Mouse (Mus musculus) midbrain, embryonic 12.5 days (tissue): Measurements from ENCODE around the gene Cnot6. TPM values are rescaled to one million over a fixed set of nuclear protein-coding genes. Genes with fewer than 3 reads are reported as not detected.

Source experiments
- ATAC-seq: fragments of 200-750 bp; cut with Nextera tagmentation; 2 replicates; pipeline ENCODE4 v1.8.0; 2017; ENCODE audit warnings: low read depth, moderate TSS enrichment, moderate library complexity; ENCODE audit not compliant: low FRiP score
- H3K27ac ChIP-seq: fragments of 300-500 bp; sonication (generic); replicated peaks from 2 replicates; pipeline ENCODE4 v1.5.1; 2016; ENCODE audit warnings: mild to moderate bottlenecking
- H3K27me3 ChIP-seq: fragments of 300-500 bp; sonication (generic); 2 replicates; pipeline ENCODE4 v1.6.1; 2016; ENCODE audit warnings: mild to moderate bottlenecking
- H3K36me3 ChIP-seq: fragments of 300-500 bp; sonication (generic); 2 replicates; pipeline ENCODE4 v1.6.1; 2016
- H3K4me1 ChIP-seq: fragments of 300-500 bp; sonication (generic); 2 replicates; pipeline ENCODE4 v1.6.1; 2016
- H3K4me2 ChIP-seq: fragments of 300-500 bp; sonication (generic); replicated peaks from 2 replicates; pipeline ENCODE4 v1.6.1; 2016; ENCODE audit warnings: mild to moderate bottlenecking, moderate library complexity
- H3K4me3 ChIP-seq: fragments of 300-500 bp; sonication (generic); 2 replicates; pipeline ENCODE4 v1.5.1; 2016; ENCODE audit warnings: mild to moderate bottlenecking
- H3K9ac ChIP-seq: fragments of 300-500 bp; sonication (generic); replicated peaks from 2 replicates; pipeline ENCODE4 v1.6.1; 2016; ENCODE audit warnings: mild to moderate bottlenecking, moderate library complexity
- H3K9me3 ChIP-seq: fragments of 300-500 bp; sonication (generic); 2 replicates; pipeline ENCODE4 v1.6.1; 2016; ENCODE audit warnings: mild to moderate bottlenecking
- WGBS: fragments of 180-500 bp; shearing (Covaris S2); methylation state at CpG from one replicate; pipeline ENCODE4 v1.1.7; 2016; 5-methylcytosine and 5-hydroxymethylcytosine counted together
- polyA plus RNA-seq: library from polyadenylated mRNA; unstranded; fragments of >200 nt; fragmentation: Nextera tagmentation; extraction: Ambion mirVana; gene quantifications from 2 replicates; pipeline ENCODE4 v1.2.1, GENCODE M21; 2016

The Cnot6 gene
- 93.4 and 99.8 TPM in 2 replicates for polyA plus RNA-seq

- peak within 1 kb of the TSS; percentile 98 for H3K9ac ChIP-seq
- H3K36me3 ChIP-seq, result no peaks in the 10 kb centered on the region
- no peaks in the 10 kb centered on the region for H3K9me3 ChIP-seq
- peak; percentile 97 for ATAC-seq
- 1% methylated on average over 64 of the region's 65 CpGs for WGBS
- H3K4me1 ChIP-seq, result peaks cover 37% of the 10 kb centered on the region
- H3K4me2 ChIP-seq, result peak within 1 kb of the TSS; percentile 72
- H3K27ac ChIP-seq, result peak within 1 kb of the TSS; percentile 96
- no peaks in the 10 kb centered on the region for H3K27me3 ChIP-seq
- H3K4me3 ChIP-seq, result peak within 1 kb of the TSS; percentile 97
Observed at GRCm38 (mm10) chr11:49712555-49713335, at the start of gene Cnot6. TSS of gene Cnot6 (minus strand) at chr11:49712723.

- H3K27ac ChIP-seq, result no peak overlapping the region
- H3K9ac ChIP-seq, result no peak overlapping the region
- 88% methylated on average over 5 of the region's 5 CpGs for WGBS
- no peaks in the 10 kb centered on the region for H3K36me3 ChIP-seq
- peaks cover 13% of the 10 kb centered on the region; the same call in 1 of the 2 replicates for H3K4me1 ChIP-seq
- H3K4me3 ChIP-seq, result no peak overlapping the region
- no peaks in the 10 kb centered on the region for H3K9me3 ChIP-seq
- H3K27me3 ChIP-seq, result no peaks in the 10 kb centered on the region
- H3K4me2 ChIP-seq, result no peak overlapping the region
- ATAC-seq, result no peak
Observed at GRCm38 (mm10) chr11:49761130-49761529, 48.6 kb upstream of the Cnot6 start.

GRCm38 (mm10) chr11:49758096-49758495, 45.6 kb upstream of the Cnot6 start:
- no peak overlapping the region for H3K27ac ChIP-seq
- H3K27me3 ChIP-seq, result no peaks in the 10 kb centered on the region
- no peaks in the 10 kb centered on the region for H3K4me1 ChIP-seq
- 94% methylated on average over 3 of the region's 3 CpGs for WGBS
- ATAC-seq, result no peak
- H3K36me3 ChIP-seq, result no peaks in the 10 kb centered on the region
- no peaks in the 10 kb centered on the region for H3K9me3 ChIP-seq
- H3K4me3 ChIP-seq, result no peak overlapping the region
- H3K4me2 ChIP-seq, result no peak overlapping the region
- no peak overlapping the region for H3K9ac ChIP-seq

- Histone ChIP-seq H3K27me3 (no peaks in the 10 kb centered on the region), H3K4me3 (no peak overlapping the region), H3K9me3 (no peaks in the 10 kb centered on the region), H3K9ac (no peak overlapping the region), H3K4me2 (no peak overlapping the region), H3K27ac (no peak overlapping the region), H3K36me3 (no peaks in the 10 kb centered on the region), H3K4me1 (no peaks in the 10 kb centered on the region)
- no peak for ATAC-seq
- 72% methylated on average over 12 of the region's 12 CpGs for WGBS
Observed at GRCm38 (mm10) chr11:49754958-49755665, 42.6 kb upstream of the Cnot6 start.

DNA sequence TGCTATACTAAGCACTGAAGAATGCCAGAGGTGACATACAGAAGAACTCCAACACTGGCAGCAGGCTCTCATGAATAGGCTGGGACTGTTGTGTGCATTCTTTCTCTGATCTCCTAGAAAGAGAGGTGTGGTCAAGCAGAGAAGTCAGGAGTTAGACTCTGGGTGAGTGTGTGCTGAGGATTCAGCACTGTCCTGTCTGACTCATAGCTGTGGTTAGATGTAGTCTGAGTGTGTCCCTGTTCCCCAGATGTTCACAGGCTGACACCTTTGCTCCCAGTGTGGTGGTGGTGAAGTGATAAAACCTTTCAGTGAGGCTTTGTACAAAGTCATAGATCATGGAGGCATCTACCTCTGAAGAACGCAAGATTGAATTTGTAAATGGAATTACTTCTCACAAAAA, 34.2 kb upstream of the Cnot6 start:
- Histone ChIP-seq H3K9ac (no peak overlapping the region), H3K36me3 (no peaks in the 10 kb centered on the region), H3K4me3 (no peak overlapping the region), H3K4me2 (no peak overlapping the region), H3K27me3 (peaks cover 4% of the 10 kb centered on the region; the same call in 1 of the 2 replicates), H3K9me3 (0 out of 2 replicates have a peak, but pooled peaks cover 4% of the 10 kb centered on the region), H3K4me1 (no peaks in the 10 kb centered on the region), H3K27ac (no peak overlapping the region)
- 97% methylated on average over 1 of the region's 1 CpGs for WGBS
- no peak for ATAC-seq

DNA sequence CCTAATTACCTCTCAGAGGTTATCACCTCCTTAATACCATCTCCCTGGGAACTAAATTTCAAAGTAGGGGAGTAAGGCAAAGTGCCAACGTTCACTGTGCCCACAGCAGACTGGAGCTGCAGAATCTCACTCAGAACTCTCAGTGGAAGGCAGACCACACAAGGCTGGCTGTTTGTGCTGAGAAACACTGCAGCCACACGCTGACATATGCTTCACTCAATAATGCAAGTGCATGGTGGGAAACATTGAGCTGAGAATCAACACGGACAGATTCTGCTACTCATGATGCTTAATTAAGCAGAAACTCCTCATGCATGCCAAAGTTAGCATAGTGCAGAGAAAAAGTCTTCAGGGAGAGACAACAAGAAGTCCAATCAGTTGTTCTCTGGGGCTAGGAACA, 33.3 kb upstream of the Cnot6 start:
- no peaks in the 10 kb centered on the region for H3K36me3 ChIP-seq
- WGBS, result 76% methylated on average over 3 of the region's 3 CpGs
- no peak overlapping the region for H3K27ac ChIP-seq
- H3K9ac ChIP-seq, result no peak overlapping the region
- H3K4me3 ChIP-seq, result no peak overlapping the region
- no peaks in the 10 kb centered on the region for H3K4me1 ChIP-seq
- no peak for ATAC-seq
- H3K9me3 ChIP-seq, result 0 out of 2 replicates have a peak, but pooled peaks cover 4% of the 10 kb centered on the region
- H3K4me2 ChIP-seq, result no peak overlapping the region
- peaks cover 4% of the 10 kb centered on the region; the same call in 1 of the 2 replicates for H3K27me3 ChIP-seq

DNA sequence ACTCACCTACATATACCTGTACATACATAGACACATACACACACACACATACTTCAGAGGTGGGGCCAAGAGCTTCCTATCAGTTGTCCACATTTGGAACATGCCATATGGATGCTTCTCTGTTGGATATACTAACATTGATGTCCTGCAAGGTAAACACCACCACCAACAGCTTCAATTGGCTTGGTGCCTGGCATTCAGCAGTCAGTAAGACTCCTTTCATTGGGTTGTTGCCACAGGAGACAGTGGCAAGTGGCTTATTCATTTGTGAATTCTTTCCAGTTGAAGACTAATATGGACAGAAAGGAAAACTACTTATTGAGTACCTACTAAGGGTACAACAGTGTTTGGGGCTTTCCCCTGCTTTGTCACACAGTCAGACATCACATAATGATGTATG, 32.5 kb upstream of the Cnot6 start:
- no peaks in the 10 kb centered on the region for H3K4me1 ChIP-seq

GRCm38 (mm10) chr11:49743634-49744033, 31.1 kb upstream of the Cnot6 start:
- no peak for ATAC-seq
- Histone ChIP-seq H3K9ac (no peak overlapping the region), H3K36me3 (no peaks in the 10 kb centered on the region), H3K4me3 (no peak overlapping the region), H3K27me3 (peaks cover 4% of the 10 kb centered on the region; the same call in 1 of the 2 replicates), H3K27ac (no peak overlapping the region), H3K4me1 (0 out of 2 replicates have a peak, but pooled peaks cover 2% of the 10 kb centered on the region), H3K4me2 (no peak overlapping the region), H3K9me3 (no peaks in the 10 kb centered on the region)
- WGBS, result 91% methylated on average over 7 of the region's 7 CpGs

More for the DNA sequence above, 32.5 kb upstream of the Cnot6 start:
- H3K4me3 ChIP-seq, result no peak overlapping the region
- no peak overlapping the region for H3K27ac ChIP-seq
- peaks cover 4% of the 10 kb centered on the region; the same call in 1 of the 2 replicates for H3K27me3 ChIP-seq
- 0 out of 2 replicates have a peak, but pooled peaks cover 4% of the 10 kb centered on the region for H3K9me3 ChIP-seq
- H3K9ac ChIP-seq, result no peak overlapping the region
- H3K4me2 ChIP-seq, result no peak overlapping the region
- no peaks in the 10 kb centered on the region for H3K36me3 ChIP-seq
- ATAC-seq, result no peak

DNA sequence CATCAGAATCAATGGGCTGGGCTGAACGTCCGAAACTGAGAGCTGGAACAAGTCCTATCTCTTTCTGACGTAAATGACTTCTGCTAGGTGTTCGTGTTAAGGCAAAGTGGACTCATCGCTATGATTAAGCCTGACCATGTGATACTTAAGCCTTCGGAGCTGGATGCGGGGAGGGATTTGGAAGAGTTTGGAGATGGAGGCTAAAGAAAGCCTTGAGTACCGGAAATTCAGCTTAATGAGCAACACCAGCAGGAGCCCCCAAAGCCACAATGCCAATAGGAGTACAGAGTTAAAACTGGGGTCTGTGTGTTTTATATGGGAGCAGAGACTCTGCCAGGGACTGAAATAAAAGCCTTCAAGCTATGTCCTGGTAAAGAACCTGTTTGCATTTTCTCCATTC, 29.7 kb upstream of the Cnot6 start:
- Histone ChIP-seq H3K4me2 (no peak overlapping the region), H3K27me3 (peaks cover 4% of the 10 kb centered on the region; the same call in 1 of the 2 replicates), H3K36me3 (no peaks in the 10 kb centered on the region), H3K4me1 (0 out of 2 replicates have a peak, but pooled peaks cover 5% of the 10 kb centered on the region), H3K9ac (no peak overlapping the region), H3K9me3 (no peaks in the 10 kb centered on the region), H3K27ac (no peak overlapping the region), H3K4me3 (no peak overlapping the region)
- ATAC-seq, result no peak
- 53% methylated on average over 8 of the region's 8 CpGs for WGBS

DNA sequence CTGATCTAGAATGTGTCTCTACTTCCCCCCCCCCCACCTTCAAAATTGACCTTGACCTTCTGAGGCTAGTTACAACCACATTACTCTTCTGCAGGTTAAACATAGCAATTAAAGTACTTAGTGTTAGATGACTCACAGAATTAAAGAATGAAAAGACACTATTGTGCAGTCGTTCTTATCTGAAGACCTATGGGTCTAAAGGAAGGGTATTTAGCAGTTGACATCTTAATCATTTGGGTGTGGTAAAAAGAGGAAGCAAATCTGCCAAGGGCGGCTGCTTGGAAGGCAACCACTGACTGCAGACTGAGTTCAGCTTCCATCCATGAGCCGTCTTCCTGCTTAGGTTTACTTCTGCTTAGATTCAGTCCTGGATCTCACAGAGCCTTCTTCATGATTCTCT, 27.3 kb upstream of the Cnot6 start:
- ATAC-seq, result no peak
- Histone ChIP-seq H3K36me3 (no peaks in the 10 kb centered on the region), H3K4me2 (no peak overlapping the region), H3K27me3 (peaks cover 4% of the 10 kb centered on the region; the same call in 1 of the 2 replicates), H3K27ac (no peak overlapping the region), H3K9me3 (no peaks in the 10 kb centered on the region), H3K4me3 (no peak overlapping the region), H3K9ac (no peak overlapping the region), H3K4me1 (0 out of 2 replicates have a peak, but pooled peaks cover 5% of the 10 kb centered on the region)
- 81% methylated on average over 3 of the region's 3 CpGs for WGBS

- no peaks in the 10 kb centered on the region for H3K36me3 ChIP-seq
- H3K27me3 ChIP-seq, result peaks cover 4% of the 10 kb centered on the region; the same call in 1 of the 2 replicates
- no peak overlapping the region for H3K4me3 ChIP-seq
- no peak overlapping the region for H3K4me2 ChIP-seq
- no peak for ATAC-seq
- no peaks in the 10 kb centered on the region for H3K9me3 ChIP-seq
- H3K9ac ChIP-seq, result no peak overlapping the region
- 0 out of 2 replicates have a peak, but pooled peaks cover 5% of the 10 kb centered on the region for H3K4me1 ChIP-seq
- WGBS, result 67% methylated on average over 11 of the region's 11 CpGs
- peak overlapping the region; percentile 25; the same call in 1 of the 2 replicates for H3K27ac ChIP-seq
Observed at GRCm38 (mm10) chr11:49738659-49739406, 26.3 kb upstream of the Cnot6 start.
